16 mouse cellular contexts compared by ENCODE assay signal in the genomic region with DNA sequence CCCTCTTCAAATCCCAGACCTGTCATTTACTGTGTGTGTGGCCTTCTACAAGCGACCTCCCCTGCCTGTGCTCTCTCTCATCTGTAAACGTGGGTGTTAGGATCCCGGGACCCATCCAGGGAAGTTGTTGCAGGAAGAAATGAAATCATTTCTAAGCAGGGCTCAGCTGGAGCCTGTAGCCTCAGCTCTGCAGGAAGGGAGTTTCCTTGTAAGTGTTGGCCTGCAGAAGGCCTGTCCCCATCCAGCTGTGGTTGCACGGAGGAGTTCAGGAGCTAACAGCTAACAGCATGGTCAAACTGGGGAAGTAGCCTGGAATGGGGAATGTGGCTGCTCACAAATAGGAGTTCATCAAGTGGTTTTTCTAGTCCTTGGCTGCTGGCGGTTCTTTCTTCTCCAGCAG. TPM values are rescaled to one million over a fixed set of nuclear protein-coding genes. Genes with fewer than 3 reads are reported as not detected.
DNase-seq lines count a peak whose midpoint lies in the region; ATAC-seq and TF ChIP-seq lines count a peak whose summit lies in the region.
"Had no signal": no experiment of that assay in that cellular context is flagged by ENCODE, and none has a peak within 500 bp of the region (broad histone marks: within the 10 kb centered on the region; RNA-seq: fewer than 3 reads in every experiment).

No protein-coding gene starts in this region.

- peak; percentile 83 for TF ChIP-seq EP300 in heart, adult 2 months (IDR thresholded peaks at IDR 0.05; ENCODE audit: insufficient read depth, low read depth, low read length)

- WGBS in heart, adult 2 months, result 26% methylated on average over 5 of the region's 5 CpGs
- 54% methylated on average over 5 of the region's 5 CpGs for WGBS in heart, embryonic 12.5 days

- H3K27ac ChIP-seq in heart, adult 2 months, result peak overlapping the region; percentile 78
- no peak overlapping the region for H3K27ac ChIP-seq in heart, embryonic 12.5 days (ENCODE audit: poor library complexity, severe bottlenecking)
- 0 out of 2 replicates have a peak overlapping the region, but pooled peaks have one; percentile 16 for H3K27ac ChIP-seq in brown adipose tissue, adult 24 weeks (replicated peaks; ENCODE audit: low read depth, low read length)
- H3K27ac ChIP-seq: embryonic facial prominence, embryonic 13.5 days; hindbrain, embryonic 10.5 days; liver, embryonic 13.5 days; midbrain, embryonic 15.5 days had no signal

- DNase-seq in heart, adult 2 months, result peak in 1 of 2 experiments; percentile 60
- DNase-seq in heart, adult 8-10 months (ENCODE audit: low spot score), result peak; percentile 51
- DNase-seq in heart, postnatal 4 days, result peak; percentile 46
- DNase-seq in embryo, embryonic 11 days, result no peak
- DNase-seq in frontal cortex, postnatal 10 days (ENCODE audit: low spot score in 2 of 2), result no peak
- DNase-seq in layer of hippocampus, adult 11-12 months (ENCODE audit: low spot score), result no peak
- DNase-seq: B cell, adult 2 months; kidney, postnatal 14 days; liver, embryonic 13.5 days had no signal

- no peaks in the 10 kb centered on the region for H3K9me3 ChIP-seq in heart, embryonic 12.5 days (replicated peaks)
- H3K9me3 ChIP-seq: embryonic facial prominence, embryonic 13.5 days; hindbrain, embryonic 10.5 days; liver, embryonic 13.5 days; midbrain, embryonic 15.5 days had no signal

- 0 out of 2 replicates have a peak, but pooled peaks have one; percentile 9 for TF ChIP-seq POLR2A in heart, adult 2 months (IDR thresholded peaks at IDR 0.05; ENCODE audit: insufficient read depth, low read depth, low read length)

- H3K9ac ChIP-seq in heart, adult 2 months (ENCODE audit: low read depth, low read length), result no peak overlapping the region; the same call in 1 of the 2 replicates
- H3K9ac ChIP-seq in heart, embryonic 12.5 days, result no peak overlapping the region
- H3K9ac ChIP-seq: embryonic facial prominence, embryonic 13.5 days; liver, embryonic 13.5 days; midbrain, embryonic 15.5 days had no signal

- TF ChIP-seq CTCF in heart, adult 2 months (IDR thresholded peaks at IDR 0.05), result no peak

- intact Hi-C loops in heart, adult 2 months (cut with DNase I), result loop anchor here (1.0 to 5.0 kb wide), 2 partner anchors 11 to 462 kb away; partner anchors contain the start of gene Ebf3

- H3K27me3 ChIP-seq in heart, adult 2 months (ENCODE audit: control insufficient read depth, insufficient read depth, low read length), result no peaks in the 10 kb centered on the region
- H3K27me3 ChIP-seq in heart, embryonic 12.5 days (replicated peaks), result no peaks in the 10 kb centered on the region
- H3K27me3 ChIP-seq: liver, embryonic 13.5 days; midbrain, embryonic 15.5 days had no signal

- H3K4me2 ChIP-seq in heart, embryonic 12.5 days, result no peak overlapping the region
- H3K4me2 ChIP-seq: embryonic facial prominence, embryonic 13.5 days; liver, embryonic 13.5 days; midbrain, embryonic 15.5 days had no signal

- H3K36me3 ChIP-seq in heart, adult 2 months (ENCODE audit: control insufficient read depth, insufficient read depth, low read length), result peaks cover 6% of the 10 kb centered on the region; the same call in 1 of the 2 replicates
- H3K36me3 ChIP-seq in heart, embryonic 12.5 days, result no peaks in the 10 kb centered on the region
- H3K36me3 ChIP-seq: embryonic facial prominence, embryonic 13.5 days; hindbrain, embryonic 10.5 days; liver, embryonic 13.5 days; midbrain, embryonic 15.5 days had no signal

- H3K79me2 ChIP-seq in heart, adult 2 months (replicated peaks; ENCODE audit: control insufficient read depth, insufficient read depth, low read length), result no peaks in the 10 kb centered on the region

- no peak overlapping the region for H3K4me3 ChIP-seq in heart, adult 2 months
- H3K4me3 ChIP-seq in heart, embryonic 12.5 days, result no peak overlapping the region
- no peak overlapping the region for H3K4me3 ChIP-seq in brown adipose tissue, adult 24 weeks (ENCODE audit: insufficient read depth, low read depth, low read length)
- H3K4me3 ChIP-seq: embryonic facial prominence, embryonic 13.5 days; hindbrain, embryonic 10.5 days; liver, embryonic 13.5 days; midbrain, embryonic 15.5 days had no signal

- peaks cover 26% of the 10 kb centered on the region for H3K4me1 ChIP-seq in heart, adult 2 months (ENCODE audit: control insufficient read depth, insufficient read depth, low read length)
- peaks cover 12% of the 10 kb centered on the region for H3K4me1 ChIP-seq in heart, embryonic 12.5 days (replicated peaks)
- H3K4me1 ChIP-seq in brown adipose tissue, adult 24 weeks (ENCODE audit: control insufficient read depth, insufficient read depth, insufficient read length, low read length), result peaks cover 27% of the 10 kb centered on the region
- H3K4me1 ChIP-seq: liver, embryonic 13.5 days had no signal

- ATAC-seq in heart, embryonic 12.5 days (ENCODE audit: insufficient number of reproducible peaks, low FRiP score), result no peak
- ATAC-seq: inflammation-experienced regulatory T-cells, adult 6 months; midbrain, embryonic 15.5 days; Patski had no signal

RNA-seq across cellular contexts. Expression of gene Mgmt, which starts 44.1 kb away (rescaled TPM):
- 1 to 10 TPM; 3.6 to 3.7 TPM for total RNA-seq in heart, adult 2 months (2021)
- 3.7 and 3.8 TPM in 2 replicates for polyA plus RNA-seq in heart, adult 2 months (2012; rRNA removed)
- 3.9 and 4.0 TPM in 2 replicates for polyA plus RNA-seq in heart, embryonic 12.5 days (2016; fragmentation: Nextera tagmentation; extraction: Ambion mirVana)
- 9.9 and 13.2 TPM in 2 replicates for polyA plus RNA-seq in brown adipose tissue, adult 24 weeks (2012; ENCODE audit: insufficient read depth, insufficient read length, missing spikeins)
- 1 to 10 TPM; 4.8 to 6.6 (median 5.6) TPM for total RNA-seq in heart, adult 8-10 months (2022)
- 1 to 10 TPM; 4.6 to 5.2 TPM for total RNA-seq in heart, postnatal 4 days (2021)
- polyA plus RNA-seq: Patski had no signal

Comparison
In these comparisons a context has a peak if more than half of its experiments do, and no peak if none do; other contexts are left out.
1. DNase-seq: peak in heart, adult 8-10 months (single experiment) and heart, postnatal 4 days (single experiment); none in embryo, embryonic 11 days (single experiment), frontal cortex, postnatal 10 days (0 of 2) and layer of hippocampus, adult 11-12 months (single experiment).